Mouse (Mus musculus) neutrophil, adult 5-6 weeks (primary cell): ENCODE measurements around the gene Itpkc. TPM values are rescaled to one million over a fixed set of nuclear protein-coding genes. Genes with fewer than 3 reads are reported as not detected.

ENCODE experiments used
- total RNA-seq: library from RNA; stranded (forward); fragments of 200-1000 nt; gene quantifications from 2 replicates; pipeline ENCODE4 v1.2.3, GENCODE M21; 2017

Gene Itpkc
- total RNA-seq, 1 experiment from 2014 or later: 12.0 TPM

Other genes with a start within 250 kb of the Itpkc start
- gene Cyp2a12, start 199.6 kb downstream of the Itpkc start, total RNA-seq: not detected in 2 replicates
- gene Cyp2f2, start 108.8 kb downstream of the Itpkc start, total RNA-seq: not detected in 2 replicates
- not detected in 2 replicates for gene Cyp2t4, start 74.9 kb downstream of the Itpkc start, total RNA-seq
- gene Egln2, start 61.9 kb downstream of the Itpkc start, total RNA-seq: 70.5 and 73.3 TPM in 2 replicates
- 66.0 and 67.0 TPM in 2 replicates for gene Rab4b, start 49.8 kb downstream of the Itpkc start, total RNA-seq
- not detected in 2 replicates for gene Gm21983, start 47.6 kb downstream of the Itpkc start, total RNA-seq
- gene Mia, start 47.5 kb downstream of the Itpkc start, total RNA-seq: 1.4 TPM in 1 of 2 replicates, not detected in the other
- 2.9 and 6.8 TPM in 2 replicates for gene BC024978, start 32.9 kb downstream of the Itpkc start, total RNA-seq
- 20.4 and 25.8 TPM in 2 replicates for gene Snrpa, start 32.4 kb downstream of the Itpkc start, total RNA-seq
- 29.5 and 32.5 TPM in 2 replicates for gene Coq8b, start 4.4 kb upstream of the Itpkc start, total RNA-seq
- gene Numbl, start 29.8 kb upstream of the Itpkc start, total RNA-seq: 0.86 and 2.7 TPM in 2 replicates
- 0.12 TPM in 1 of 2 replicates, not detected in the other for gene Ltbp4, start 109.0 kb upstream of the Itpkc start, total RNA-seq
- 56.8 and 69.9 TPM in 2 replicates for gene Shkbp1, start 127.4 kb upstream of the Itpkc start, total RNA-seq
- gene Gm20479, start 128.8 kb upstream of the Itpkc start, total RNA-seq: not detected in 2 replicates
- 0.37 TPM in 1 of 2 replicates, not detected in the other for gene Sptbn4, start 219.0 kb upstream of the Itpkc start, total RNA-seq
- 31.7 and 32.1 TPM in 2 replicates for gene Blvrb, start 219.3 kb upstream of the Itpkc start, total RNA-seq
- gene Sertad3, start 245.1 kb upstream of the Itpkc start, total RNA-seq: 32.0 and 39.3 TPM in 2 replicates